Mouse (Mus musculus): ENCODE measurements around the gene Mybpc1.

- TF ChIP-seq CTCF (IDR thresholded peaks at IDR 0.05 in 2 of 3, conservative IDR thresholded peaks at IDR 0.05 in 1 of 3; ENCODE audit: control insufficient read depth in 1 of 3, insufficient read depth in 1 of 3, low read depth in 2 of 3, low read length in 3 of 3, poor library complexity in 1 of 3, severe bottlenecking in 1 of 3): no peak
- no peak for TF ChIP-seq TCF12 (IDR thresholded peaks at IDR 0.05; ENCODE audit: low read depth, low read length)
- TF ChIP-seq MYC (IDR thresholded peaks at IDR 0.05; ENCODE audit: low read depth, low read length): no peak
- TF ChIP-seq ZKSCAN1 (IDR thresholded peaks at IDR 0.05; ENCODE audit: low read depth, low read length): no peak
- no peak for TF ChIP-seq SIN3A (IDR thresholded peaks at IDR 0.05; ENCODE audit: low read length)
- no peak for TF ChIP-seq KAT2A (conservative IDR thresholded peaks at IDR 0.05; ENCODE audit: low read depth, low read length)
- no peak for TF ChIP-seq TAL1 (IDR thresholded peaks at IDR 0.05; ENCODE audit: low read length)
- no peak for TF ChIP-seq GABPA (IDR thresholded peaks at IDR 0.05; ENCODE audit: low read depth, low read length)
- TF ChIP-seq HCFC1 (IDR thresholded peaks at IDR 0.05; ENCODE audit: low read depth, low read length): no peak
- TF ChIP-seq POLR2AphosphoS2 (IDR thresholded peaks at IDR 0.05; ENCODE audit: low read length): no peak
- no peak for TF ChIP-seq RAD21 (IDR thresholded peaks at IDR 0.05; ENCODE audit: low read depth, low read length)
- no peak for TF ChIP-seq MAFK (IDR thresholded peaks at IDR 0.05; ENCODE audit: borderline replicate concordance, low read depth, low read length)
- no peak for TF ChIP-seq TBP (IDR thresholded peaks at IDR 0.05; ENCODE audit: low read depth, low read length)
These were observed 80.9 kb downstream of the Mybpc1 start for GRCm38 (mm10) chr10:88524016-88524415.
